Mouse (Mus musculus) cerebellum, adult 2 months (tissue): ENCODE results near the gene Ppig.

Experiments
- CTCF ChIP-seq: fragments of 200-500 bp; IDR thresholded peaks from 2 replicates; pipeline ENCODE4 v1.5.1; 2011; ENCODE audit warnings: low read depth, mild to moderate bottlenecking, control low read depth, low read length, moderate library complexity, borderline replicate concordance; ENCODE audit not compliant: insufficient read depth
- POLR2A ChIP-seq: fragments of 200-500 bp; IDR thresholded peaks from 2 replicates; pipeline ENCODE4 v1.6.1; 2011; ENCODE audit warnings: low read length, control low read depth, borderline replicate concordance; ENCODE audit not compliant: insufficient read depth

DNA sequence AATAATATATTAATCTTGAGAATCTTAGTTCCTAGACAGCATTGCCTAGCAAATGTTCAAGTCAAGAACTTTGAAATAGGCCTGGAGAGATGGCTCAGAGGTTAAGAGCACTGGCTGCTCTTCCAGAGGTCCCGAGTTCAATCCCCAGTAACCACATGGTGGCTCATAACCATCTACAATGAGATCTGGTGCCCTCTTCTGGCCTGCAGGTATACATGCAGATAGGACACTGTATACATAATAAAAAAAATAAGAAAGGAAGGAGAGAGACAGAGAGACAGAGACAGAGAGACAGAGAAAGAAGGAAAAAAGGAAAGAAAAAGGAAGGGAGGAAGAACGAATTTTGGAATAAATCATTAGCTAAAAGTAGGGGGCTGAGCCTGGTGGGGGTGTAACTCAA, 45.6 kb upstream of the Ppig start:
- TF ChIP-seq CTCF (no peak), POLR2A (no peak)
